Mouse (Mus musculus): ENCODE measurements at regions not wholly inside any gene's neighbourhood (a gene's known extent, or its start where the extent isn't known, plus 50 kb on each side); places are given as distances from the start of the nearest gene placed in this dataset.

GRCm38 (mm10) chr1:13772106-13772505, 2321.0 kb downstream of the 4930444P10Rik start:
- Histone ChIP-seq H3K9me3 (ENCODE audit: control insufficient read depth, low read length) (no peaks in the 10 kb centered on the region), H3K9ac (replicated peaks; ENCODE audit: low read depth, low read length) (no peak overlapping the region), H3K4me3 (ENCODE audit: low read depth, low read length) (no peak overlapping the region), H3K27me3 (ENCODE audit: control insufficient read depth, insufficient read depth, low read length) (no peaks in the 10 kb centered on the region), H3K4me2 (ENCODE audit: low read depth, low read length) (no peak overlapping the region), H3K36me3 (ENCODE audit: control insufficient read depth, insufficient read depth, low read length) (no peaks in the 10 kb centered on the region), H3K27ac (ENCODE audit: low read depth, low read length) (no peak overlapping the region), H3K4me1 (ENCODE audit: control insufficient read depth, insufficient read depth, low read length) (no peaks in the 10 kb centered on the region)
- 33% methylated on average over 2 of the region's 2 CpGs for WGBS
- ATAC-seq (ENCODE audit: low read depth): no peak

GRCm38 (mm10) chr1:13771014-13771463, 2322.1 kb downstream of the 4930444P10Rik start:
- no peaks in the 10 kb centered on the region for H3K27me3 ChIP-seq (ENCODE audit: control insufficient read depth, insufficient read depth, low read length)
- no peaks in the 10 kb centered on the region for H3K4me1 ChIP-seq (ENCODE audit: control insufficient read depth, insufficient read depth, low read length)
- no peak overlapping the region for H3K4me3 ChIP-seq (ENCODE audit: low read depth, low read length)
- no peak for ATAC-seq (ENCODE audit: low read depth)
- no peak overlapping the region for H3K4me2 ChIP-seq (ENCODE audit: low read depth, low read length)
- 79% methylated on average over 10 of the region's 10 CpGs for WGBS
- no peaks in the 10 kb centered on the region for H3K9me3 ChIP-seq (ENCODE audit: control insufficient read depth, low read length)
- H3K36me3 ChIP-seq (ENCODE audit: control insufficient read depth, insufficient read depth, low read length): no peaks in the 10 kb centered on the region
- no peak overlapping the region for H3K27ac ChIP-seq (ENCODE audit: low read depth, low read length)
- no peak overlapping the region for H3K9ac ChIP-seq (replicated peaks; ENCODE audit: low read depth, low read length)

GRCm38 (mm10) chr1:13752479-13752878, 2338.6 kb downstream of the A830018L16Rik start:
- ATAC-seq (ENCODE audit: low read depth): no peak
- H3K27me3 ChIP-seq (ENCODE audit: control insufficient read depth, insufficient read depth, low read length): no peaks in the 10 kb centered on the region
- H3K36me3 ChIP-seq (ENCODE audit: control insufficient read depth, insufficient read depth, low read length): no peaks in the 10 kb centered on the region
- H3K27ac ChIP-seq (ENCODE audit: low read depth, low read length): no peak overlapping the region
- no peak overlapping the region for H3K4me3 ChIP-seq (ENCODE audit: low read depth, low read length)
- 86% methylated on average over 1 of the region's 1 CpGs for WGBS
- no peaks in the 10 kb centered on the region for H3K9me3 ChIP-seq (ENCODE audit: control insufficient read depth, low read length)
- H3K4me1 ChIP-seq (ENCODE audit: control insufficient read depth, insufficient read depth, low read length): no peaks in the 10 kb centered on the region
- no peak overlapping the region for H3K9ac ChIP-seq (replicated peaks; ENCODE audit: low read depth, low read length)
- H3K4me2 ChIP-seq (ENCODE audit: low read depth, low read length): no peak overlapping the region

GRCm38 (mm10) chr1:13751381-13751780, 2337.5 kb downstream of the A830018L16Rik start:
- no peaks in the 10 kb centered on the region for H3K9me3 ChIP-seq (ENCODE audit: control insufficient read depth, low read length)
- no peaks in the 10 kb centered on the region for H3K27me3 ChIP-seq (ENCODE audit: control insufficient read depth, insufficient read depth, low read length)
- H3K9ac ChIP-seq (replicated peaks; ENCODE audit: low read depth, low read length): no peak overlapping the region
- H3K27ac ChIP-seq (ENCODE audit: low read depth, low read length): no peak overlapping the region
- no peak overlapping the region for H3K4me2 ChIP-seq (ENCODE audit: low read depth, low read length)
- H3K36me3 ChIP-seq (ENCODE audit: control insufficient read depth, insufficient read depth, low read length): no peaks in the 10 kb centered on the region
- 87% methylated on average over 1 of the region's 1 CpGs for WGBS
- no peak for ATAC-seq (ENCODE audit: low read depth)
- no peaks in the 10 kb centered on the region for H3K4me1 ChIP-seq (ENCODE audit: control insufficient read depth, insufficient read depth, low read length)
- no peak overlapping the region for H3K4me3 ChIP-seq (ENCODE audit: low read depth, low read length)
